Mouse (Mus musculus) CH12F3 (cell line): ENCODE results near the gene Gm20662.
"Not testable (repeated sequence)": the region's sequence is repeated elsewhere in the genome, so short reads cannot be mapped to it uniquely, and the experiment has no call there.

Experiments used
- in situ Hi-C: fragments of 300-500 bp; cut with MboI; formaldehyde crosslinking; loops from 2 replicates; pipeline ENCODE4 v1.14.3; 2020; ENCODE audit warnings: low sequenced_read_pairs

Gene Gm20662

DNA sequence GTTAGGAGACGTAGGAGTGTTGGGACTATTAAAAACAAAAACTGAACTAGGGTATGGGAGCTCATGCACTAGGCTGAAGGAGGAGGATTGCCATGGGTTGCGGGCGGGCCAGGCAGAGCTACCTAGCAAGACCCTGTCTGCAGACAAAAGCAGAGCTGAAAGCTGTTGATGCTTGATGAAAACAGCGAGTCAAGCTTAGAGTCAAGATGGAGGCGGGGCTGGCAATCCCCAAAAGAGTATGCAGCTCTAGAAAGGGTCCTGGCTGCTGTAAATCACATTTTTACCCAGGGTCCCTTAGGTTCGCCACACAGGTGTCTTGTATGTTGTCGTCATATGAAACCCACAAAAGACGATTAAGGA is 7.4 kb downstream of the Gm20662 start:
- in situ Hi-C loops = no loop called here

GRCm38 (mm10) chr9:108008041-108008440 is 11.9 kb downstream of the Gm20662 start:
- in situ Hi-C loops = no loop called here

DNA sequence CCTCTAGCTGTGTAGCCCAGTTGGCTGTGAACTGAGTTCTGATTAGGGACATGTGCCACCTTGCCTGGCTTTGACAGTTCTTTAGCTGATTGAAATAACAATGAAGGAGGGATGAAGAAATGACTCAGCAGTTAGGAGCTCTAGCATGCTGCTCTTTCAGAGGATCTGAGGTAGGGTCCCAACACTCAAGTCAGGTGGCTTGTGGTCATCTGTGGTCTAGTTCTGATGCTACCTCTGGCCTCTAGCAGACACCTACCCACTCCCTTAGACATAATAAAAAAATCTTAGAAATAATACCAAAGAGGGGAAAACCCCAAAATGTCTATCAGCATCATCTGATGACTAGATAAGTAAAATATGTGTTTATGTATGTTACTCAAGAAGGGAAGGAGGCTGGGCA is 14.2 kb downstream of the Gm20662 start:
- in situ Hi-C loops = no loop called here

GRCm38 (mm10) chr9:108013577-108013976 is 17.4 kb downstream of the Gm20662 start:
- in situ Hi-C loops = not testable (repeated sequence)

- in situ Hi-C loops = no loop called here
These were observed 21.0 kb downstream of the Gm20662 start for GRCm38 (mm10) chr9:108017127-108017526.

DNA sequence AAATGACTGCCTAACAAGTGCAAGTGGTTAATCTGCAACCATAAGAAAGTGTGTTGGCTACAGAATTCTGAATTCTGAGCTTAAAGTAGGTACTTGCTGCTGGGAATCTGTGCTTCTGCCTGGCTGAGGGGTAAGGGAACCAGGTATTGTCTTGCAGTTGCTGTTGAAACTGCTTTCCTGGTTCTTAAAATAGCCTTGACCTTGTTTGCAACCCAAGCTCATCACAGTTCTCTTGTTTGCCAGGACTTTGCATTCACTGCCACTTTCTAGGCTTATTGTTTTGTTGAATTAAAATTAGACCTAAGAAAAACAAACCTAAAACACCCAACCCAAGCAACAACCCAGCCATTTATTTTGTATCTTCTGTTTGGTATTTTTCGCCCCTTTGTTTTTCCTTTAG is 24.6 kb downstream of the Gm20662 start:
- in situ Hi-C loops = no loop called here

DNA sequence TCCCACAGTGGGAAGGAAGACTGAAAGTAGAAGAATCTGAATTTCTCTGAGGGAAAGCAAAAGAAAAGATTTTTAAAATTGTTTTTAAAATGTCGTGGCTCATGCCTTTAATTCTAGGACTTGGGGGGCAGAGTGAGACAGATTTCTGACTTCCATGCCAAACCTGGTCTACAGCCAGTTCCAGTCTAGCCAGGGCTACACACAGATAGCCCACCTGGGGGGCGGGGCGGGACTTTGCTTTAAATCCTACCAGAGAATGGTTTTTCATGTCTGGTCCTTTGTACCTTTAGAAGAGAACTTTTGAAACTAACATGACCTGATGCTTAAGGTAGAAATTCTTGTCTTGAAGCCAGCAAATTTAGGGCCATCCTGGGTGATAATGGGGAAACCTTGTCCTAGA is 27.1 kb downstream of the Gm20662 start:
- in situ Hi-C loops = no loop called here

- in situ Hi-C loops = no loop called here
These were observed 30.4 kb downstream of the Gm20662 start for GRCm38 (mm10) chr9:108026584-108026983.

GRCm38 (mm10) chr9:108027867-108028266 is 31.7 kb downstream of the Gm20662 start:
- in situ Hi-C loops = no loop called here

DNA sequence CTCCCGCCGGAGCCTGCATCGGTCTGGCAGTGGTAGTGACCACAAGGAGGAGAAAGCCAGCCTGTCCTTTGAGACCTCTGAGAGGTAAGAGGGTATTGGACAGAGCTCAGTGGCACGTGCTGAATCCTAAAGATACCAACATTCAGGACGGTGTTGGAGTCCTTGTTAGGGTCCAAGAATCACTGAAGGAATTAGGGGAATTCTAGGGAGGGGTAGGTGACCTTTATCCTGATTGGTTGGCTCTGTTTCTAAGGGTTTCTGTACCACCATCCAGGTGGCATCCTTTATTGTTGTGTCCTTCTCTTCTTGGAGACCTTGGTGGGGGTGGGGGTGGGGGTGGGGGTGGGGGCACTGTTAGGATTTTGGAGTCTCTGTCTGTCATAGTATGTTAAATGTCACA is 36.0 kb downstream of the Gm20662 start:
- in situ Hi-C loops = no loop called here

DNA sequence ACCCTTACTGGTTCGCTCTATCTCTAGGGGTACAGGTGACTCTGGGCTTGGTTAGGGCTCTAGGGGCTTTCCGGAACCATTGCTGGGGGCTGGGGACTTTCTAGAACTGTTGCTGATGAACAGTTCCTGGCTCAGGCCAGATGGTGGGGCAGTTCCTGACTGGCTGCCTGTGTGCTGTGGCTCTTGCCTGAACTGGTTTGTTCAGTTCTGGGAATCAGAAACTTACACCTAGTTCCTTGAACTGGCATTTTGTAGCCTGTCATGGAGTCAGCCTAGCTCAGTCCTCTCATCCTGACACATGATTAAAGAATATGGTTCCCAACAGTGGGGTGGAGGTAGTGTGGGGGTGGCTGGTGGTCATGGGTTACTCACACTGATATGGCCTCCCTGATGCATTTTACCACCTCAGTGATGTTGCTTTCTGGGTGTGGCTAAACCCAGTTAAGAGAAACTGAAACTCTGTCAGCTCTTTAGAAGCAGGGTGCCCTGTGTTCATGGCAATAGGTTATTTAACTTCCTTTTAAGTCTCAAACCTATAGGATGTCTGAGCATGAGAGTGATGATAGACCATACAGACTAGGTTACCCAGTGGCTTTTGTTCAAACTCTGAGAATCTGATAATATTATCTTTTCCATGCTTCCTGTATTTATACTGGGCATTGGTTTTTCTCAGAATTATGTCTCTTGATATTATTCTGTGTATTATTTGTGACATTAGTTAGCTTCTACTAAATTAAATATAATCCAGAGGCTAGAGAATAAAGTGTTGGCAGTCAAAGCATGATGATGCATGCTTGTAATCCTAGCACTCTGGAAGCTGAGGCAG is 39.4 kb downstream of the Gm20662 start:
- in situ Hi-C loops = no loop called here

- in situ Hi-C loops = no loop called here
These were observed 48.8 kb downstream of the Gm20662 start for GRCm38 (mm10) chr9:108044751-108045492.

GRCm38 (mm10) chr9:108046582-108046981 is 50.4 kb downstream of the Gm20662 start:
- in situ Hi-C loops = no loop called here

DNA sequence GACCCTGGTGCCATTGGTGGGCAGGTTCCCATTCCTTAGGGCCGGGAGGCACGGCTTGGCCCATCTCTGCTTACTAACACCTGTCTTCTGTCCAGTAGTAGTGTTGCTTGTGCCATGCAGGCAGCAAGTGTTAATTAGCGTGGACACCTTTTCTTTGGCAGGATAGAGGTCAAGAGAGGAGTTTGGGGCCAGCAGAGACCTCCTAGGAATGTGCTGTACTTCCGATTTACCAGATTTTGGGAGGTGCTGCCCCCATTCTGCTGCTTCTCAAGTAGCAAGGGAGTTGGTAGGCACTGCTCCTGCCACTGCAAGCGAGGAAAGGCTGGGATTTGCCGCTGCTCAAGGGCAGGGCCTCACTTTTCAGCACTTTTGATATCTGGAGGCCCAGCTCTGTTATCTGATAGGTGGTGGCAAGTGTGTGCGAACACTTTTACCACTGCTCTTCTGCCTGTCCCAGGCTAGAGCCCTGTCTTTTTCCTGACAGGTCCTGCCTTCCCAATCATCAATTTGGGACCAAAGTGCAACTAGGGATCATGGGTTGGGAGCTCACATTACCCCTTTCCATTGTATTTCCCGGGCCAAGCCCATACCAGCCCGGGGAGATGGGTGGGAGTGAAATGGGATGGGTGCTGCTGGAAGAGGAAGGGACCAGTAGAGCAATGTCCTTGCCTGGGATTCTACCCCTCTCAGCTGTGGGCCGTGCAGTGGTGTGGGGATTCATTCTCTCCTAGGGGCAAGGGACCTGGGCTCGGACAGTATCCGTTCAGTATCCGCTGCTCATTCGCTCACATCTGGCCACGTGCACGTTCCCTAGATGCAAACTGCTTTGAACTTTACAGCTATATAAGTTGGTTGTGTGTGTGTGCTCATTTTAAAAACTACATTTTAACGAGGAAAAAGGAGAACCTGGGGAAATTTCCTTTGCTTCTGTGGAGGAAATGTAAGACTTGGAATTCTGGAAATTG is 51.7 kb downstream of the Gm20662 start:
- in situ Hi-C loops = no loop called here

DNA sequence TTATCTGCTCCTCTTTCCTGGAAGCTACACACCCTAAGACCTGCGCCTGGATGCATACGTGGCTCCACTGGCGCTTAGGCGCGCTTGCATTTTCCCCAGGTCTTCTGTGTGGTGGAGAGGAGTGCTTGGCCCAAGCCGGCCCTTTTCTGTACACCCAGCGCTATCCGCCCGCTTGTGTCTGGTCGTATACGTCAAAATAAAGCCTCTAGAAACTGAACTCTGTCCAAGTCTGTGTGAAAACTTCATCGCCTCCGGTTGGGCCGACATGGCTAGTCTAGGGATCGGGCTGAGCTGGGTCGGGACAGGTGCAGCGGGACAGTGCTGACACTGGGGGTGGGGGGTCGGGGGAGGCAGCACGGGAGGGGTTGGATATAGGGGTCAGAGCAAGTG is 52.4 kb downstream of the Gm20662 start:
- in situ Hi-C loops = no loop called here

DNA sequence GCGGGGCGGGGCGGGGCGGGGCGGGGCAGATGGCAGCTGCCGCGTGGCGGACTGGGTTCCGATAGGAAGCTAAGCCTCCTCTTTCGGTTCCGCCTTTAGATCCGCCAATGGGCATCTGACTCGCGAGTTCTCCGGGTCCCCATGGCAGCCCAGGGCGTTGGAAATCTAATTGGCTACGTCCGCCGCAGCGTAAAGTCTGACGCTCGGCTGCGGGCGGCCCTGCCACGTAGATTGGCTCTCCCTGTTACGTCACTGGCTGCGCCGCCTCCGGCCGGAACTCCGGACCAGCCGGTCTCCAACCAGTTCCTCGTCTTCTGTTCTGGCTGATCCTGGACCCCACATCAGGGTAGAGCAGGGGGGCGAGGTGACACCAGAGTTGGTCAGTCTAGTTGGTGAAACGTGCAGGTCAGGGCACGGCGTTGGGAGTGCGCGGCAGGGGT is 52.9 kb downstream of the Gm20662 start, which contains the start of gene Gmppb:
Gene Gmppb (plus strand): TSS at position 227 of the 440 bp plus-strand sequence.
- in situ Hi-C loops = no loop called here

DNA sequence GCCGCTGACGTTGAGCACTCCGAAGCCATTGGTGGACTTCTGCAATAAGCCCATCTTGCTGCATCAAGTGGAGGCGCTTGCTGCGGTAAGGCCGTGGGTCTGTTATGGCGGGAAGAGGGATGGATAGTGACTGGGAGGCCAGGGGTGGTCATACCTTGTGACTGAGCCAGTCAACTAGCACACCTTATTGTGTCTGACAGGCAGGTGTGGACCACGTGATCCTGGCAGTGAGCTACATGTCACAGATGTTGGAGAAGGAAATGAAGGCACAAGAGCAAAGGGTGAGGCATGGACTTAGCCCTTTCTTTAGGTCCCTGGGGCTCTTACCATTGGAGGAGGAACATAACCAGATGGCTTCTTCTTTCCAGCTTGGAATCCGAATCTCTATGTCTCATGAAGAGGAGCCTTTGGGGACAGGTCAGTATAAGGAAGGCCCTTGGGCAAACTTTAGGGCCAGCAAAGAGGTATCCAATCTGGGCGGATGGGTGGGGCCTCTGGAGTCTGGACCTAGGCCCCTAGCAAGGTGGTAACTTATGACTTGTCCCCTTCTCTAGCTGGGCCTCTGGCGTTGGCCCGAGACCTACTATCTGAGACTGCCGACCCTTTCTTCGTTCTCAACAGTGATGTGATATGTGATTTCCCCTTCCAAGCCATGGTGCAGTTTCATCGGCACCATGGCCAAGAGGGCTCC is 53.6 kb downstream of the Gm20662 start:
- in situ Hi-C loops = no loop called here

DNA sequence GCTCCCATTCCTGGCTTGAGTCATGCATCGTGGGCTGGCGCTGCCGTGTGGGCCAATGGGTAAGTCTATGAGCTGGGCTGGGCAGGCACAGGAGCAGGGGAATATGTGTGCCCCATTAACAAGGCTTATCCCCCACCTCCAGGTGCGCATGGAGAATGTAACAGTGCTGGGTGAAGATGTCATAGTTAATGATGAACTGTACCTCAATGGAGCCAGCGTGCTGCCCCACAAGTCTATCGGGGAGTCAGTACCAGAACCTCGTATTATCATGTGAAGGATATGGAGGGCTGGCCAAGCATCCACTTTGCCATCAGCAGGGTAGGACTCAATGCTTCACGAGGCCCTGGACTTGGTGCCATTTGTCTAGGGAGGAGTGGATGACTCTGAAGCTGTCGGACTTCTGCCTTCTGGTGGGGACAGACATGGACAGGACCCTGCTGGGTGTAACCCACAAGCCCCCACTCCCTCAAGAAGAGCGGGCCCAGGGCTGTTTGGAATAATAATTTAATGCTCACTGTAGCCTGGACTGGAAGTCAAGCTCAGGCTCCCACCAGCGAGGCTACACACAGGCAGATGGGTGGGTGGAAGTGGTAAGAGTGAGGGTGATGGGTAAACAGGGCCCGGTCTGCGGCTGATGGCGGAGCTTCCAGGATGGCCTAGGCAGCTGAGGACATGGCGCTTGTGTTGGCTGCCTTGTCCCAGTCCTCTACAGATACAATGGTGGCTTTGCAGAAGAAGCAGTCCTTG is 55.2 kb downstream of the Gm20662 start:
- in situ Hi-C loops = no loop called here

GRCm38 (mm10) chr9:108051931-108052220 is 55.7 kb downstream of the Gm20662 start:
- in situ Hi-C loops = no loop called here

GRCm38 (mm10) chr9:108052411-108052810 is 56.3 kb downstream of the Gm20662 start:
- in situ Hi-C loops = no loop called here
